Mouse (Mus musculus) midbrain, embryonic 11.5 days (tissue): ENCODE results near the gene Foxp1. TPM values are rescaled to one million over a fixed set of nuclear protein-coding genes. Genes with fewer than 3 reads are reported as not detected.

Experiments used
- ATAC-seq: fragments of 200-750 bp; cut with Nextera tagmentation; 2 replicates; pipeline ENCODE4 v1.8.0; 2017; ENCODE audit warnings: moderate TSS enrichment, moderate library complexity; ENCODE audit not compliant: low FRiP score
- DNase-seq: peaks from one replicate; pipeline ENCODE4 v3.0.0; 2015; ENCODE audit warnings: low spot score; ENCODE audit errors: missing footprints
- H3K27ac ChIP-seq: fragments of 300-500 bp; sonication (generic); 2 replicates; pipeline ENCODE4 v1.5.1; 2014; ENCODE audit warnings: low read depth, low read length
- H3K27me3 ChIP-seq: fragments of 300-500 bp; sonication (generic); 2 replicates; pipeline ENCODE4 v1.6.1; 2014; ENCODE audit warnings: mild to moderate bottlenecking, low read length, moderate library complexity, mixed read lengths; ENCODE audit not compliant: control insufficient read depth, insufficient read depth
- H3K36me3 ChIP-seq: fragments of 300-500 bp; sonication (generic); 2 replicates; pipeline ENCODE4 v1.6.1; 2014; ENCODE audit warnings: mild to moderate bottlenecking, low read length, moderate library complexity, mixed read lengths; ENCODE audit not compliant: control insufficient read depth, insufficient read depth
- H3K4me1 ChIP-seq: fragments of 300-500 bp; sonication (generic); 2 replicates; pipeline ENCODE4 v1.6.1; 2014; ENCODE audit warnings: low read length; ENCODE audit not compliant: control insufficient read depth, insufficient read depth
- H3K4me2 ChIP-seq: fragments of 300-500 bp; sonication (generic); 2 replicates; pipeline ENCODE4 v1.6.1; 2014; ENCODE audit warnings: mild to moderate bottlenecking, moderate library complexity
- H3K4me3 ChIP-seq: fragments of 300-500 bp; sonication (generic); 2 replicates; pipeline ENCODE4 v1.5.1; 2014; ENCODE audit warnings: low read depth, low read length
- H3K9ac ChIP-seq: fragments of 300-500 bp; sonication (generic); 2 replicates; pipeline ENCODE4 v1.6.1; 2014; ENCODE audit warnings: low read length
- H3K9me3 ChIP-seq: fragments of 300-500 bp; sonication (generic); 2 replicates; pipeline ENCODE4 v1.6.1; 2016; ENCODE audit warnings: low read length; ENCODE audit not compliant: control insufficient read depth
- WGBS: fragments of 180-500 bp; shearing (Covaris S2); extraction: QIAGEN DNeasy Blood & Tissue Kit; methylation state at CpG from one replicate; pipeline ENCODE4 v1.1.7; 2014; 5-methylcytosine and 5-hydroxymethylcytosine counted together
- polyA plus RNA-seq: library from polyadenylated mRNA; unstranded; fragments of >200 nt; fragmentation: Nextera tagmentation; extraction: Ambion mirVana; gene quantifications from 2 replicates; pipeline ENCODE4 v1.2.1, GENCODE M21; 2014

The Foxp1 gene
- polyA plus RNA-seq, 1 experiment from 2014 or later: 86.2 TPM

GRCm38 (mm10) chr6:99103911-99104310, 418.6 kb downstream of the Foxp1 start:
- ATAC-seq: no peak
- no peak overlapping the region for H3K27ac ChIP-seq

GRCm38 (mm10) chr6:99101489-99101908, 421.0 kb downstream of the Foxp1 start:
- Histone ChIP-seq H3K9me3 (no peaks in the 10 kb centered on the region), H3K4me2 (peak overlapping the region; percentile 21), H3K36me3 (no peaks in the 10 kb centered on the region), H3K4me3 (no peak overlapping the region), H3K27ac (peak overlapping the region; percentile 27; the same call in 1 of the 2 replicates), H3K4me1 (peaks cover 9% of the 10 kb centered on the region), H3K27me3 (no peaks in the 10 kb centered on the region), H3K9ac (peak overlapping the region; percentile 21; the same call in 1 of the 2 replicates)
- WGBS: 4% methylated on average over 5 of the region's 6 CpGs
- ATAC-seq (peak; percentile 80), DNase-seq (peak; percentile 92)

More at GRCm38 (mm10) chr6:99103911-99104310, 418.6 kb downstream of the Foxp1 start:
- Histone ChIP-seq H3K9me3 (no peaks in the 10 kb centered on the region), H3K4me3 (no peak overlapping the region), H3K4me2 (no peak overlapping the region), H3K9ac (no peak overlapping the region), H3K4me1 (peaks cover 7% of the 10 kb centered on the region), H3K27me3 (no peaks in the 10 kb centered on the region), H3K36me3 (no peaks in the 10 kb centered on the region)
- WGBS: 39% methylated on average over 3 of the region's 3 CpGs
- DNase-seq: no peak

GRCm38 (mm10) chr6:99100331-99100730, 422.2 kb downstream of the Foxp1 start:
- no peaks in the 10 kb centered on the region for H3K36me3 ChIP-seq
- no peaks in the 10 kb centered on the region for H3K9me3 ChIP-seq
- no peaks in the 10 kb centered on the region for H3K27me3 ChIP-seq
- H3K4me2 ChIP-seq: no peak overlapping the region
- ATAC-seq: no peak
- DNase-seq: no peak
- WGBS: 49% methylated on average over 5 of the region's 5 CpGs
- H3K4me3 ChIP-seq: no peak overlapping the region
- H3K4me1 ChIP-seq: peaks cover 19% of the 10 kb centered on the region
- H3K27ac ChIP-seq: no peak overlapping the region
- H3K9ac ChIP-seq: no peak overlapping the region

GRCm38 (mm10) chr6:99099781-99100180, 422.7 kb downstream of the Foxp1 start:
- H3K27ac ChIP-seq: no peak overlapping the region
- peaks cover 22% of the 10 kb centered on the region for H3K4me1 ChIP-seq
- no peak for DNase-seq
- H3K4me2 ChIP-seq: no peak overlapping the region
- no peak for ATAC-seq
- no peaks in the 10 kb centered on the region for H3K9me3 ChIP-seq
- no peak overlapping the region for H3K9ac ChIP-seq
- H3K36me3 ChIP-seq: no peaks in the 10 kb centered on the region
- H3K4me3 ChIP-seq: no peak overlapping the region
- WGBS: 62% methylated on average over 4 of the region's 4 CpGs
- H3K27me3 ChIP-seq: no peaks in the 10 kb centered on the region

GRCm38 (mm10) chr6:99097191-99097590, 425.3 kb downstream of the Foxp1 start:
- H3K27ac ChIP-seq: no peak overlapping the region
- peaks cover 28% of the 10 kb centered on the region for H3K4me1 ChIP-seq
- WGBS: 28% methylated on average over 7 of the region's 7 CpGs

GRCm38 (mm10) chr6:99096776-99097166, 425.8 kb downstream of the Foxp1 start:
- no peak for ATAC-seq
- Histone ChIP-seq H3K9me3 (no peaks in the 10 kb centered on the region), H3K4me3 (no peak overlapping the region), H3K36me3 (no peaks in the 10 kb centered on the region), H3K4me1 (peaks cover 28% of the 10 kb centered on the region), H3K27me3 (no peaks in the 10 kb centered on the region), H3K27ac (no peak overlapping the region), H3K4me2 (no peak overlapping the region), H3K9ac (no peak overlapping the region)
- 71% methylated on average over 7 of the region's 7 CpGs for WGBS
- DNase-seq: no peak

More at GRCm38 (mm10) chr6:99097191-99097590, 425.3 kb downstream of the Foxp1 start:
- Histone ChIP-seq H3K9me3 (no peaks in the 10 kb centered on the region), H3K27me3 (no peaks in the 10 kb centered on the region), H3K4me2 (no peak overlapping the region), H3K9ac (no peak overlapping the region), H3K4me3 (no peak overlapping the region), H3K36me3 (no peaks in the 10 kb centered on the region)
- ATAC-seq (0 out of 2 replicates have a peak, but pooled peaks have one; percentile 26), DNase-seq (no peak)

GRCm38 (mm10) chr6:99096105-99096775, 426.3 kb downstream of the Foxp1 start:
- Histone ChIP-seq H3K27me3 (no peaks in the 10 kb centered on the region), H3K4me1 (peaks cover 26% of the 10 kb centered on the region), H3K9ac (no peak overlapping the region), H3K36me3 (no peaks in the 10 kb centered on the region), H3K4me3 (no peak overlapping the region), H3K4me2 (no peak overlapping the region), H3K27ac (no peak overlapping the region), H3K9me3 (no peaks in the 10 kb centered on the region)
- ATAC-seq (no peak), DNase-seq (peak; percentile 90)
- WGBS: 39% methylated on average over 12 of the region's 12 CpGs

- H3K27me3 ChIP-seq: no peaks in the 10 kb centered on the region
- DNase-seq (no peak), ATAC-seq (no peak)
- H3K4me2 ChIP-seq: no peak overlapping the region
- peaks cover 22% of the 10 kb centered on the region for H3K4me1 ChIP-seq
- no peak overlapping the region for H3K27ac ChIP-seq
- H3K36me3 ChIP-seq: no peaks in the 10 kb centered on the region
- no peak overlapping the region for H3K4me3 ChIP-seq
- 53% methylated on average over 18 of the region's 18 CpGs for WGBS
- H3K9me3 ChIP-seq: no peaks in the 10 kb centered on the region
- no peak overlapping the region for H3K9ac ChIP-seq
Observed at GRCm38 (mm10) chr6:99095185-99096104, 427.1 kb downstream of the Foxp1 start.
